Mouse (Mus musculus) testis, adult 2 months (tissue): ENCODE measurements around the gene Mmgt1.

Experiments
- CTCF ChIP-seq: fragments of 200-500 bp; IDR thresholded peaks from 2 replicates; pipeline ENCODE4 v1.5.1; 2012; ENCODE audit warnings: low read depth, mild to moderate bottlenecking, inconsistent platforms, low read length, moderate library complexity; ENCODE audit not compliant: control insufficient read depth, insufficient read depth, insufficient replicate concordance
- POLR2A ChIP-seq: fragments of 200-500 bp; IDR thresholded peaks from 2 replicates; pipeline ENCODE4 v1.6.1; 2012; ENCODE audit warnings: low read depth, mild to moderate bottlenecking, inconsistent platforms, low read length, moderate library complexity; ENCODE audit not compliant: control insufficient read depth

- TF ChIP-seq POLR2A (no peak), CTCF (no peak)
These were observed 38.3 kb upstream of the Mmgt1 start for GRCm38 (mm10) chrX:56636185-56636584.
